ENCODE assay signal across 8 mouse cellular contexts in genomic region chr14:106011991-106012427, GRCm38 (mm10).
A peak's percentile ranks its signal among the peaks of the same experiment; 100 is the strongest.
DNase-seq lines count a peak whose midpoint lies in the region; ATAC-seq and TF ChIP-seq lines count a peak whose summit lies in the region.

No protein-coding gene starts in this region.

- no peak overlapping the region for H3K4me3 ChIP-seq in embryonic facial prominence, embryonic 14.5 days (ENCODE audit: low read depth, low read length)
- no peak overlapping the region for H3K4me3 ChIP-seq in embryonic facial prominence, embryonic 10.5 days
- H3K4me3 ChIP-seq in C2C12 (ENCODE audit: insufficient read depth, poor library complexity, severe bottlenecking): no peak overlapping the region
- no peak overlapping the region for H3K4me3 ChIP-seq in gastrocnemius, adult 2 months
- no peak overlapping the region for H3K4me3 ChIP-seq in midbrain, postnatal 0 days (ENCODE audit: low read depth, low read length)

- H3K36me3 ChIP-seq in embryonic facial prominence, embryonic 14.5 days (ENCODE audit: control insufficient read depth, insufficient read depth, low read length): no peaks in the 10 kb centered on the region
- no peaks in the 10 kb centered on the region for H3K36me3 ChIP-seq in embryonic facial prominence, embryonic 10.5 days (replicated peaks)
- H3K36me3 ChIP-seq in C2C12 (ENCODE audit: control insufficient read depth, insufficient read depth): no peaks in the 10 kb centered on the region
- no peaks in the 10 kb centered on the region for H3K36me3 ChIP-seq in midbrain, postnatal 0 days (ENCODE audit: insufficient read depth, low read length)

- DNase-seq in embryonic facial prominence, embryonic 14.5 days (ENCODE audit: low spot score): peak; percentile 33
- no peak for DNase-seq in embryonic facial prominence, embryonic 10.5 days (ENCODE audit: low spot score)
- DNase-seq in gastrocnemius, adult 2 months: peak; percentile 70
- peak; percentile 30 to 48 for DNase-seq in kidney, postnatal 36 days
- no peak for DNase-seq in thymus, postnatal 36 days
- DNase-seq in midbrain, postnatal 0 days (ENCODE audit: low spot score): no peak

- H3K79me2 ChIP-seq in C2C12 (ENCODE audit: control insufficient read depth, insufficient read depth): no peaks in the 10 kb centered on the region

- no peaks in the 10 kb centered on the region for H3K4me1 ChIP-seq in embryonic facial prominence, embryonic 14.5 days (ENCODE audit: control insufficient read depth, insufficient read depth, low read length)
- peaks cover under 1% of the 10 kb centered on the region; the same call in 1 of the 2 replicates for H3K4me1 ChIP-seq in embryonic facial prominence, embryonic 10.5 days
- no peaks in the 10 kb centered on the region for H3K4me1 ChIP-seq in midbrain, postnatal 0 days (ENCODE audit: insufficient read depth, low read length)

- peaks cover 7% of the 10 kb centered on the region; the same call in 1 of the 2 replicates for H3K9me3 ChIP-seq in embryonic facial prominence, embryonic 14.5 days (ENCODE audit: control insufficient read depth, low read length)
- no peaks in the 10 kb centered on the region; the same call in 1 of the 2 replicates for H3K9me3 ChIP-seq in embryonic facial prominence, embryonic 10.5 days
- no peaks in the 10 kb centered on the region for H3K9me3 ChIP-seq in midbrain, postnatal 0 days (ENCODE audit: low read length)

- H3K27me3 ChIP-seq in embryonic facial prominence, embryonic 14.5 days (replicated peaks; ENCODE audit: control insufficient read depth, insufficient read depth, low read length): no peaks in the 10 kb centered on the region
- H3K27me3 ChIP-seq in embryonic facial prominence, embryonic 10.5 days (replicated peaks; ENCODE audit: low read depth, poor library complexity, severe bottlenecking): no peaks in the 10 kb centered on the region
- H3K27me3 ChIP-seq in C2C12 (ENCODE audit: control insufficient read depth, insufficient read depth, insufficient read length): no peaks in the 10 kb centered on the region
- no peaks in the 10 kb centered on the region for H3K27me3 ChIP-seq in midbrain, postnatal 0 days (ENCODE audit: insufficient read depth, low read length)

- H3K79me3 ChIP-seq in C2C12 (ENCODE audit: low read depth): no peaks in the 10 kb centered on the region

- no peak for TF ChIP-seq CTCF in C2C12 (IDR thresholded peaks at IDR 0.05; ENCODE audit: control insufficient read depth, insufficient read depth, insufficient read length)
- no peak for TF ChIP-seq CTCF in gastrocnemius, adult 2 months (IDR thresholded peaks at IDR 0.05)
- no peak for TF ChIP-seq CTCF in midbrain, postnatal 0 days (IDR thresholded peaks at IDR 0.05)

- no peak overlapping the region for H3K27ac ChIP-seq in embryonic facial prominence, embryonic 14.5 days (replicated peaks; ENCODE audit: low read depth, low read length)
- no peak overlapping the region for H3K27ac ChIP-seq in embryonic facial prominence, embryonic 10.5 days (replicated peaks)
- H3K27ac ChIP-seq in gastrocnemius, adult 2 months: peak overlapping the region; percentile 72
- no peak overlapping the region for H3K27ac ChIP-seq in midbrain, postnatal 0 days (ENCODE audit: low read depth, low read length)

- no peak overlapping the region for H3K4me2 ChIP-seq in embryonic facial prominence, embryonic 14.5 days (ENCODE audit: low read depth, low read length)
- no peak overlapping the region for H3K4me2 ChIP-seq in midbrain, postnatal 0 days (ENCODE audit: low read depth, low read length, poor library complexity, severe bottlenecking)

- ATAC-seq in embryonic facial prominence, embryonic 14.5 days (ENCODE audit: low read depth): no peak
- ATAC-seq in erythroid progenitor cell, adult 5-6 weeks (replicated peaks; ENCODE audit: low FRiP score, poor library complexity, severe bottlenecking): no peak
- no peak for ATAC-seq in midbrain, postnatal 0 days (ENCODE audit: low FRiP score)

- H3ac ChIP-seq in C2C12 (ENCODE audit: control insufficient read depth, insufficient read length, low read depth): no peak overlapping the region

- no peak overlapping the region for H3K9ac ChIP-seq in embryonic facial prominence, embryonic 14.5 days (ENCODE audit: low read depth, low read length)
- no peak overlapping the region for H3K9ac ChIP-seq in midbrain, postnatal 0 days (replicated peaks; ENCODE audit: low read length, poor library complexity, severe bottlenecking)

- WGBS in embryonic facial prominence, embryonic 14.5 days: 77% methylated on average over 6 of the region's 6 CpGs
- 87% methylated on average over 6 of the region's 6 CpGs for WGBS in embryonic facial prominence, embryonic 10.5 days
- 90% methylated on average over 6 of the region's 6 CpGs for WGBS in midbrain, postnatal 0 days

- intact Hi-C loops in gastrocnemius, adult 2 months (cut with DNase I): no loop called here

TF ChIP-seq in C2C12, 6 proteins besides CTCF, POLR2A, EP300 and RAD21:
- TF ChIP-seq CEBPB (IDR thresholded peaks at IDR 0.05; ENCODE audit: low read depth) (no peak), MYOG (IDR thresholded peaks at IDR 0.05; ENCODE audit: control insufficient read depth, extremely low read depth, insufficient read length) (no peak), MAX (IDR thresholded peaks at IDR 0.05) (no peak), USF1 (IDR thresholded peaks at IDR 0.05; ENCODE audit: low read depth) (peak; percentile 92), MYOD1 (IDR thresholded peaks at IDR 0.05; ENCODE audit: control insufficient read depth, insufficient read length, low read depth) (peak; percentile 53), FOSL1 (IDR thresholded peaks at IDR 0.05; ENCODE audit: insufficient read depth, low read length, poor library complexity, severe bottlenecking) (peak; percentile 63)

Comparison
In these comparisons a context has a peak if more than half of its experiments do, and no peak if none do; other contexts are left out.
1. DNase-seq: peak in embryonic facial prominence, embryonic 14.5 days (single experiment), gastrocnemius, adult 2 months (single experiment) and kidney, postnatal 36 days (2 of 2); none in embryonic facial prominence, embryonic 10.5 days (single experiment), thymus, postnatal 36 days (0 of 2) and midbrain, postnatal 0 days (single experiment).